ENCODE assay signal across 8 mouse cellular contexts in the genomic region with DNA sequence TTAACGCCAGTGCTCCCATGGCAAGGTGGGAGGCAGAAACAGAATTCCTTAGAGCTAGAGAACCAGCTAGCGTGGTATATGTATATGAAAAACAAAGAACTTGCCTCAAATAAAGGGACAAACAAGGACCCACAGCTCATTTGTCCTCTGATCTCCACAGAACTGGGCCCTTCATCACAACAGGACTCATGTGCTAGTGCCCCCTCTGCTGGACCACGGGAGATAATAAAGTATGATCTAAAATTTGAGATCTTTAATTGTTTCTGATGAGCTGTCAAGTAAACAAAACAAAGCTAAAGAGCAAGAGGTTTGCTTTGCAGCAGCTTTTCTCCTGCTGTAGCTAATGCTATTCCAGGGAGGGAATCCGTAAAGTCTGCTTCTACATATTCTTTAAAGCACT. TPM values are rescaled to one million over a fixed set of nuclear protein-coding genes. Genes with fewer than 3 reads are reported as not detected.
DNase-seq lines count a peak whose midpoint lies in the region; ATAC-seq lines count a peak whose summit lies in the region.

No protein-coding gene starts in this region.

- ATAC-seq in forebrain, embryonic 13.5 days, result no peak
- ATAC-seq in hindbrain, embryonic 12.5 days (ENCODE audit: low FRiP score), result no peak

- no peak overlapping the region for H3K9ac ChIP-seq in forebrain, embryonic 13.5 days
- H3K9ac ChIP-seq in hindbrain, embryonic 12.5 days, result no peak overlapping the region

- H3K4me2 ChIP-seq in forebrain, embryonic 13.5 days, result no peak overlapping the region
- H3K4me2 ChIP-seq in hindbrain, embryonic 12.5 days (replicated peaks), result no peak overlapping the region

- DNase-seq in adrenal gland, postnatal 14 days, result peak; percentile 53
- DNase-seq in adrenal gland, adult 2 months, result no peak
- DNase-seq in kidney, adult 9 months, result peak; percentile 15
- no peak for DNase-seq in kidney, adult 11 months
- peak; percentile 33 for DNase-seq in A20 (ENCODE audit: low read depth, low spot score)
- peak; percentile 3 to 70 for DNase-seq in kidney, postnatal 36 days

- no peaks in the 10 kb centered on the region for H3K4me1 ChIP-seq in forebrain, embryonic 13.5 days
- no peaks in the 10 kb centered on the region for H3K4me1 ChIP-seq in hindbrain, embryonic 12.5 days

- H3K36me3 ChIP-seq in forebrain, embryonic 13.5 days (ENCODE audit: poor library complexity, severe bottlenecking), result peaks cover 33% of the 10 kb centered on the region
- peaks cover 21% of the 10 kb centered on the region for H3K36me3 ChIP-seq in hindbrain, embryonic 12.5 days

- H3K27ac ChIP-seq in forebrain, embryonic 13.5 days, result no peak overlapping the region
- no peak overlapping the region for H3K27ac ChIP-seq in hindbrain, embryonic 12.5 days

- no peaks in the 10 kb centered on the region for H3K27me3 ChIP-seq in forebrain, embryonic 13.5 days
- no peaks in the 10 kb centered on the region for H3K27me3 ChIP-seq in hindbrain, embryonic 12.5 days

- H3K4me3 ChIP-seq in forebrain, embryonic 13.5 days, result no peak overlapping the region
- H3K4me3 ChIP-seq in hindbrain, embryonic 12.5 days, result no peak overlapping the region

- WGBS in forebrain, embryonic 13.5 days, result 83% methylated on average over 4 of the region's 4 CpGs
- WGBS in hindbrain, embryonic 12.5 days, result 85% methylated on average over 4 of the region's 4 CpGs

- H3K9me3 ChIP-seq in forebrain, embryonic 13.5 days (replicated peaks), result no peaks in the 10 kb centered on the region
- no peaks in the 10 kb centered on the region for H3K9me3 ChIP-seq in hindbrain, embryonic 12.5 days (replicated peaks)

RNA-seq across cellular contexts. Expression of a gene that starts 7.5 kb away (rescaled TPM):
- total RNA-seq in adrenal gland, postnatal 14 days (2021), result 25.3 and 28.2 TPM in 2 replicates
- total RNA-seq in adrenal gland, adult 2 months (2021), result 10 to 100 TPM; 20.0 to 28.1 TPM
- polyA plus RNA-seq in adrenal gland, adult 2 months (2012; rRNA removed), result 0.15 and 0.29 TPM in 2 replicates
- 72.5 and 77.9 TPM in 2 replicates for polyA plus RNA-seq in forebrain, embryonic 13.5 days (2015; fragmentation: Nextera tagmentation; extraction: Ambion mirVana)
- 71.1 TPM in 2 replicates for polyA plus RNA-seq in hindbrain, embryonic 12.5 days (2016; fragmentation: Nextera tagmentation; extraction: Ambion mirVana)

Comparison
In these comparisons a context has a peak if more than half of its experiments do, and no peak if none do; other contexts are left out.
1. DNase-seq: peak in adrenal gland, postnatal 14 days (single experiment), kidney, adult 9 months (single experiment), A20 (single experiment) and kidney, postnatal 36 days (2 of 2); none in adrenal gland, adult 2 months (single experiment) and kidney, adult 11 months (single experiment).
2. RNA of a gene that starts 7.5 kb away (polyA plus RNA-seq): 72.5 to 77.9 TPM in forebrain, embryonic 13.5 days and 71.1 TPM in hindbrain, embryonic 12.5 days; 0.15 to 0.29 TPM in adrenal gland, adult 2 months; every median in the first group is over 10 times any median in the second.